Mouse (Mus musculus) heart, adult 18-20 months (tissue): ENCODE results near the gene Olfr685. TPM values are rescaled to one million over a fixed set of nuclear protein-coding genes. Genes with fewer than 3 reads are reported as not detected.

Source experiments
- DNase-seq, 2 experiments: peaks; one replicate each; pipeline ENCODE4 v3.0.0; 2021 to 2022; ENCODE audit warnings: mixed read lengths in 1 of 2
- long read RNA-seq, 2 experiments: library from polyadenylated mRNA; stranded (forward); transcript quantifications; one replicate each; pipeline ENCODE4 v2.0.0; 2021
- total RNA-seq, 2 experiments: library from RNA; stranded (reverse); gene quantifications; 2 replicates each; pipeline ENCODE4 v1.2.3; 2021

Gene Olfr685
- total RNA-seq = not detected
- long read RNA-seq, experiment 1 = 0 reads
- long read RNA-seq, experiment 2 = 0 reads

- DNase-seq = no peak
These were observed at the start of gene Olfr685 for GRCm38 (mm10) chr7:105185912-105186311. TSS of gene Olfr685 (minus strand) at chr7:105186012.

GRCm38 (mm10) chr7:105229386-105229785, 43.6 kb upstream of the Olfr685 start:
- DNase-seq = peak in 1 of 2 experiments; percentile 41

GRCm38 (mm10) chr7:105228138-105228537, 42.3 kb upstream of the Olfr685 start:
- peak; percentile 16 to 77 for DNase-seq

GRCm38 (mm10) chr7:105226703-105227102, 40.9 kb upstream of the Olfr685 start:
- DNase-seq = no peak

- DNase-seq = no peak
These were observed 40.3 kb upstream of the Olfr685 start for GRCm38 (mm10) chr7:105226072-105226471.

GRCm38 (mm10) chr7:105218281-105218680, 32.5 kb upstream of the Olfr685 start:
- no peak for DNase-seq

GRCm38 (mm10) chr7:105214761-105215160, 28.9 kb upstream of the Olfr685 start:
- no peak for DNase-seq

- DNase-seq = no peak
These were observed 21.6 kb upstream of the Olfr685 start, which contains the start of gene Olfr686 for GRCm38 (mm10) chr7:105207385-105207784. TSS of gene Olfr686 (minus strand) at chr7:105207485.

GRCm38 (mm10) chr7:105170773-105171172, 15.0 kb downstream of the Olfr685 start:
- DNase-seq = peak; percentile 1 to 12

- no peak for DNase-seq
These were observed 22.3 kb downstream of the Olfr685 start, which contains the start of gene Olfr684 for GRCm38 (mm10) chr7:105163553-105163952. TSS of gene Olfr684 (minus strand) at chr7:105163653.

GRCm38 (mm10) chr7:105146912-105147311, 38.9 kb downstream of the Olfr685 start, which contains the start of gene Olfr683:
TSS of gene Olfr683 (minus strand) at chr7:105147012.
- DNase-seq = no peak

- DNase-seq = no peak
These were observed 44.5 kb downstream of the Olfr685 start for GRCm38 (mm10) chr7:105141275-105141674.

Other genes with a start within 250 kb of the Olfr685 start
- gene Olfr670, start 223.4 kb downstream of the Olfr685 start, total RNA-seq = not detected
- not detected for gene Olfr671, start 206.9 kb downstream of the Olfr685 start, total RNA-seq
- gene Olfr672, start 184.0 kb downstream of the Olfr685 start, total RNA-seq = not detected
- gene Olfr675, start 157.6 kb downstream of the Olfr685 start, total RNA-seq = not detected
- gene Olfr676, start 153.3 kb downstream of the Olfr685 start, total RNA-seq = not detected
- not detected for gene Olfr677, start 134.6 kb downstream of the Olfr685 start, total RNA-seq
- not detected for gene Olfr678, start 121.5 kb downstream of the Olfr685 start, total RNA-seq
- not detected for gene Olfr679, start 104.8 kb downstream of the Olfr685 start, total RNA-seq
- not detected for gene Olfr680-ps1, start 93.2 kb downstream of the Olfr685 start, total RNA-seq
- not detected for gene Olfr681, start 69.2 kb downstream of the Olfr685 start, total RNA-seq
- not detected for gene Olfr683, start 39.0 kb downstream of the Olfr685 start, total RNA-seq
- gene Olfr684, start 22.4 kb downstream of the Olfr685 start, total RNA-seq = not detected
- gene Olfr686, start 21.5 kb upstream of the Olfr685 start, total RNA-seq = not detected
- not detected for gene Olfr688, start 102.1 kb upstream of the Olfr685 start, total RNA-seq
- gene Olfr689, start 125.2 kb upstream of the Olfr685 start, total RNA-seq = not detected
- not detected for gene Olfr690, start 148.1 kb upstream of the Olfr685 start, total RNA-seq
- gene Olfr691, start 156.3 kb upstream of the Olfr685 start, total RNA-seq = not detected
- not detected for gene Olfr692, start 182.2 kb upstream of the Olfr685 start, total RNA-seq
- gene Gm5901, start 189.0 kb upstream of the Olfr685 start, total RNA-seq = not detected
- gene Fam160a2, start 214.0 kb upstream of the Olfr685 start, total RNA-seq = 10 to 100 TPM; 15.5 to 16.1 TPM
- gene Cnga4, start 218.6 kb upstream of the Olfr685 start, total RNA-seq = not detected
- gene Cckbr, start 239.7 kb upstream of the Olfr685 start, total RNA-seq = not detected